Mouse (Mus musculus): ENCODE data around the gene Dlgap5. TPM values are rescaled to one million over a fixed set of nuclear protein-coding genes. Genes with fewer than 3 reads are reported as not detected.

Dlgap5 gene
- polyA plus RNA-seq, 1 experiment from 2014 or later, result 40.0 TPM

GRCm38 (mm10) chr14:47386125-47386524 is 32.1 kb downstream of the Dlgap5 start:
- Histone ChIP-seq H3K4me3 (no peak overlapping the region), H3K9me3 (replicated peaks) (no peaks in the 10 kb centered on the region), H3K4me1 (no peaks in the 10 kb centered on the region), H3K36me3 (peaks cover 28% of the 10 kb centered on the region), H3K4me2 (replicated peaks) (no peak overlapping the region), H3K27ac (no peak overlapping the region), H3K9ac (no peak overlapping the region), H3K27me3 (no peaks in the 10 kb centered on the region)
- no peak for ATAC-seq (ENCODE audit: low FRiP score)
- 89% methylated on average over 11 of the region's 11 CpGs for WGBS

GRCm38 (mm10) chr14:47384653-47385052 is 33.6 kb downstream of the Dlgap5 start:
- no peak overlapping the region for H3K9ac ChIP-seq
- H3K4me2 ChIP-seq (replicated peaks), result no peak overlapping the region
- 88% methylated on average over 10 of the region's 10 CpGs for WGBS
- H3K9me3 ChIP-seq (replicated peaks), result no peaks in the 10 kb centered on the region
- H3K27me3 ChIP-seq, result no peaks in the 10 kb centered on the region
- no peak for ATAC-seq (ENCODE audit: low FRiP score)
- H3K27ac ChIP-seq, result no peak overlapping the region
- H3K36me3 ChIP-seq, result peaks cover 19% of the 10 kb centered on the region
- no peak overlapping the region for H3K4me3 ChIP-seq
- H3K4me1 ChIP-seq, result no peaks in the 10 kb centered on the region

- Histone ChIP-seq H3K36me3 (peaks cover 16% of the 10 kb centered on the region), H3K4me3 (no peak overlapping the region), H3K9ac (no peak overlapping the region), H3K27ac (no peak overlapping the region), H3K27me3 (no peaks in the 10 kb centered on the region), H3K4me2 (replicated peaks) (no peak overlapping the region), H3K9me3 (replicated peaks) (no peaks in the 10 kb centered on the region), H3K4me1 (no peaks in the 10 kb centered on the region)
- ATAC-seq (ENCODE audit: low FRiP score), result no peak
- 86% methylated on average over 7 of the region's 7 CpGs for WGBS
Measured at GRCm38 (mm10) chr14:47383911-47384310, 34.3 kb downstream of the Dlgap5 start.

GRCm38 (mm10) chr14:47378336-47378735 is 39.9 kb downstream of the Dlgap5 start:
- H3K27me3 ChIP-seq, result peaks cover 19% of the 10 kb centered on the region
- no peak overlapping the region for H3K9ac ChIP-seq
- no peak for ATAC-seq (ENCODE audit: low FRiP score)
- no peak overlapping the region for H3K27ac ChIP-seq
- no peaks in the 10 kb centered on the region for H3K9me3 ChIP-seq (replicated peaks)
- 85% methylated on average over 7 of the region's 7 CpGs for WGBS
- H3K4me1 ChIP-seq, result peaks cover 8% of the 10 kb centered on the region
- no peaks in the 10 kb centered on the region for H3K36me3 ChIP-seq
- no peak overlapping the region for H3K4me2 ChIP-seq (replicated peaks)
- no peak overlapping the region for H3K4me3 ChIP-seq

GRCm38 (mm10) chr14:47376526-47376925 is 41.7 kb downstream of the Dlgap5 start:
- H3K4me3 ChIP-seq, result no peak overlapping the region
- WGBS, result 78% methylated on average over 2 of the region's 2 CpGs
- H3K9me3 ChIP-seq (replicated peaks), result no peaks in the 10 kb centered on the region
- H3K4me1 ChIP-seq, result peaks cover 8% of the 10 kb centered on the region
- no peak overlapping the region for H3K9ac ChIP-seq
- H3K27ac ChIP-seq, result no peak overlapping the region
- H3K4me2 ChIP-seq (replicated peaks), result no peak overlapping the region
- H3K27me3 ChIP-seq, result peaks cover 27% of the 10 kb centered on the region
- no peak for ATAC-seq (ENCODE audit: low FRiP score)
- no peaks in the 10 kb centered on the region for H3K36me3 ChIP-seq

- 0 out of 2 replicates have a peak overlapping the region, but pooled peaks have one; percentile 4 for H3K9ac ChIP-seq
- WGBS, result 18% methylated on average over 43 of the region's 49 CpGs
- ATAC-seq (ENCODE audit: low FRiP score), result no peak
- no peak overlapping the region for H3K27ac ChIP-seq
- H3K4me1 ChIP-seq, result peaks cover 8% of the 10 kb centered on the region
- no peaks in the 10 kb centered on the region for H3K36me3 ChIP-seq
- H3K4me3 ChIP-seq, result peak overlapping the region; percentile 26
- no peaks in the 10 kb centered on the region for H3K9me3 ChIP-seq (replicated peaks)
- peak overlapping the region; percentile 54 for H3K4me2 ChIP-seq (replicated peaks)
- H3K27me3 ChIP-seq, result peaks cover 27% of the 10 kb centered on the region
Measured at GRCm38 (mm10) chr14:47373728-47374678, 44.2 kb downstream of the Dlgap5 start.

GRCm38 (mm10) chr14:47371689-47372088 is 46.5 kb downstream of the Dlgap5 start:
- Histone ChIP-seq H3K27me3 (peaks cover 27% of the 10 kb centered on the region), H3K4me3 (no peak overlapping the region), H3K4me2 (replicated peaks) (no peak overlapping the region), H3K4me1 (peaks cover 14% of the 10 kb centered on the region), H3K27ac (no peak overlapping the region), H3K36me3 (no peaks in the 10 kb centered on the region), H3K9ac (no peak overlapping the region), H3K9me3 (replicated peaks) (no peaks in the 10 kb centered on the region)
- no peak for ATAC-seq (ENCODE audit: low FRiP score)
- 67% methylated on average over 6 of the region's 6 CpGs for WGBS

GRCm38 (mm10) chr14:47370790-47371189 is 47.4 kb downstream of the Dlgap5 start:
- WGBS, result 90% methylated on average over 3 of the region's 3 CpGs
- ATAC-seq (ENCODE audit: low FRiP score), result no peak
- H3K27me3 ChIP-seq, result peaks cover 27% of the 10 kb centered on the region

GRCm38 (mm10) chr14:47369741-47370140 is 48.5 kb downstream of the Dlgap5 start:
- Histone ChIP-seq H3K27ac (no peak overlapping the region), H3K4me3 (no peak overlapping the region), H3K27me3 (peaks cover 22% of the 10 kb centered on the region), H3K9me3 (replicated peaks) (no peaks in the 10 kb centered on the region), H3K4me2 (replicated peaks) (no peak overlapping the region), H3K4me1 (peaks cover 14% of the 10 kb centered on the region), H3K9ac (no peak overlapping the region), H3K36me3 (no peaks in the 10 kb centered on the region)
- 93% methylated on average over 5 of the region's 5 CpGs for WGBS
- ATAC-seq (ENCODE audit: low FRiP score), result no peak

More at GRCm38 (mm10) chr14:47370790-47371189, 47.4 kb downstream of the Dlgap5 start:
- no peaks in the 10 kb centered on the region for H3K9me3 ChIP-seq (replicated peaks)
- no peaks in the 10 kb centered on the region for H3K36me3 ChIP-seq
- no peak overlapping the region for H3K9ac ChIP-seq
- H3K4me2 ChIP-seq (replicated peaks), result no peak overlapping the region
- no peak overlapping the region for H3K4me3 ChIP-seq
- peaks cover 14% of the 10 kb centered on the region for H3K4me1 ChIP-seq
- no peak overlapping the region for H3K27ac ChIP-seq

GRCm38 (mm10) chr14:47367461-47367860 is 50.7 kb downstream of the Dlgap5 start, which contains the start of gene Lgals3:
Lgals3 (plus strand) TSS chr14:47367751.
- Histone ChIP-seq H3K4me2 (replicated peaks) (0 out of 2 replicates have a peak within 1 kb of the TSS, but pooled peaks have one; percentile 4), H3K9me3 (replicated peaks) (no peaks in the 10 kb centered on the region), H3K4me1 (peaks cover 7% of the 10 kb centered on the region), H3K4me3 (no peak within 1 kb of the TSS), H3K27ac (0 out of 2 replicates have a peak within 1 kb of the TSS, but pooled peaks have one; percentile 12), H3K9ac (no peak within 1 kb of the TSS), H3K27me3 (no peaks in the 10 kb centered on the region; the same call in 1 of the 2 replicates), H3K36me3 (no peaks in the 10 kb centered on the region)
- 45% methylated on average over 9 of the region's 9 CpGs for WGBS
- peak; percentile 69 for ATAC-seq (ENCODE audit: low FRiP score)

- H3K4me1 ChIP-seq, result peaks cover 7% of the 10 kb centered on the region
- H3K9ac ChIP-seq, result no peak overlapping the region
- no peaks in the 10 kb centered on the region; the same call in 1 of the 2 replicates for H3K27me3 ChIP-seq
- H3K9me3 ChIP-seq (replicated peaks), result no peaks in the 10 kb centered on the region
- H3K4me2 ChIP-seq (replicated peaks), result no peak overlapping the region
- 54% methylated on average over 7 of the region's 7 CpGs for whole genome bisulfite sequencing
- no peak overlapping the region for H3K27ac ChIP-seq
- no peak overlapping the region for H3K4me3 ChIP-seq
- no peaks in the 10 kb centered on the region for H3K36me3 ChIP-seq
- peak; percentile 42; the same call in 1 of the 2 replicates for ATAC-seq (ENCODE audit: low FRiP score)
Measured at GRCm38 (mm10) chr14:47366881-47367321, 51.3 kb downstream of the Dlgap5 start.

- no peak overlapping the region for H3K27ac ChIP-seq
- H3K27me3 ChIP-seq, result no peaks in the 10 kb centered on the region
- H3K9ac ChIP-seq, result no peak overlapping the region
- peak overlapping the region; percentile 35 for H3K4me2 ChIP-seq (replicated peaks)
- peak; percentile 49; the same call in 1 of the 2 replicates for ATAC-seq (ENCODE audit: low FRiP score)
- no peaks in the 10 kb centered on the region for H3K9me3 ChIP-seq (replicated peaks)
- 39% methylated on average over 21 of the region's 21 CpGs for WGBS
- no peaks in the 10 kb centered on the region for H3K36me3 ChIP-seq
- peaks cover 7% of the 10 kb centered on the region for H3K4me1 ChIP-seq
- H3K4me3 ChIP-seq, result 0 out of 2 replicates have a peak overlapping the region, but pooled peaks have one; percentile 8
Measured at GRCm38 (mm10) chr14:47364742-47365449, 53.3 kb downstream of the Dlgap5 start.

All from hindbrain, embryonic 12.5 days (tissue).